Mouse (Mus musculus) stomach, embryonic 15.5 days (tissue): ENCODE data around the gene Tssk3. TPM values are rescaled to one million over a fixed set of nuclear protein-coding genes. Genes with fewer than 3 reads are reported as not detected.
A peak's percentile ranks its signal among the peaks of the same experiment; 100 is the strongest.

ENCODE experiments used
- ATAC-seq: fragments of 200-750 bp; cut with Nextera tagmentation; 2 replicates; pipeline ENCODE4 v1.8.0; 2017; ENCODE audit warnings: low read depth, moderate number of reproducible peaks, moderate TSS enrichment; ENCODE audit not compliant: insufficient read depth, low FRiP score
- H3K27ac ChIP-seq: fragments of 300-500 bp; sonication (generic); 2 replicates; pipeline ENCODE4 v1.5.1; 2015; ENCODE audit warnings: mild to moderate bottlenecking, inconsistent platforms
- H3K27me3 ChIP-seq: fragments of 300-500 bp; sonication (generic); replicated peaks from 2 replicates; pipeline ENCODE4 v1.6.1; 2015; ENCODE audit warnings: inconsistent platforms
- H3K36me3 ChIP-seq: fragments of 300-500 bp; sonication (generic); 2 replicates; pipeline ENCODE4 v1.6.1; 2015; ENCODE audit warnings: inconsistent platforms
- H3K4me1 ChIP-seq: fragments of 300-500 bp; sonication (generic); 2 replicates; pipeline ENCODE4 v1.6.1; 2015; ENCODE audit warnings: inconsistent platforms
- H3K4me2 ChIP-seq: fragments of 300-500 bp; sonication (generic); 2 replicates; pipeline ENCODE4 v1.6.1; 2015; ENCODE audit warnings: mild to moderate bottlenecking, inconsistent platforms
- H3K4me3 ChIP-seq: fragments of 300-500 bp; sonication (generic); replicated peaks from 2 replicates; pipeline ENCODE4 v1.5.1; 2015; ENCODE audit warnings: inconsistent platforms
- H3K9ac ChIP-seq: fragments of 300-500 bp; sonication (generic); 2 replicates; pipeline ENCODE4 v1.6.1; 2015; ENCODE audit warnings: inconsistent platforms
- H3K9me3 ChIP-seq: fragments of 300-500 bp; sonication (generic); 2 replicates; pipeline ENCODE4 v1.6.1; 2016; ENCODE audit warnings: inconsistent platforms
- WGBS: fragments of 180-500 bp; shearing (Covaris S2); methylation state at CpG from one replicate; pipeline ENCODE4 v1.1.7; 2015; 5-methylcytosine and 5-hydroxymethylcytosine counted together
- polyA plus RNA-seq: library from polyadenylated mRNA; unstranded; fragments of >200 nt; fragmentation: Nextera tagmentation; extraction: Ambion mirVana; gene quantifications from 2 replicates; pipeline ENCODE4 v1.2.1, GENCODE M21; 2015

Gene Tssk3
- polyA plus RNA-seq, 1 experiment from 2014 or later, result not detected

DNA sequence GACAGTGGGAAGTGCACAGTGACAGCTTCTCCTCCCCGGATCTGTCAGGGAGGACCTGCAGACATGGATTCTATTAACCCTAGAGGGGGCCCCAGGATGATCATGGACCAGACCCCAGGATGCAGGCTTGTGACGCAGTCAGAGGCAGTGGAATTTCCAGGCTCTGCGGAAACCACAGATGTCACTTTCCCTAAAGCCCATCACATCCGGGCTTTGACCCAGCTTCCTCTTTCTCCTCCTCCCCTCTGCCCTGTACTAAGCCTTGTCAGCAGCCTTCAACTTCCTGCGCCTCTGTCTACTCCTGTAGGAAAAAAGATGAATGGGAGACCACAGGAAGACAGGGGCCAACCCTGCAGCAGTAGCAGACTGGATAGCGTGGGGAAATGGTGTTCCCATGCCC lies 5.8 kb upstream of the Tssk3 start:
- no peaks in the 10 kb centered on the region for H3K36me3 ChIP-seq
- WGBS, result 19% methylated on average over 6 of the region's 6 CpGs
- 0 out of 2 replicates have a peak, but pooled peaks have one; percentile 11 for ATAC-seq

GRCm38 (mm10) chr4:129495672-129496562 lies 5.1 kb upstream of the Tssk3 start:
- Histone ChIP-seq H3K4me1 (peaks cover 38% of the 10 kb centered on the region), H3K9me3 (no peaks in the 10 kb centered on the region), H3K4me3 (no peak overlapping the region), H3K4me2 (0 out of 2 replicates have a peak overlapping the region, but pooled peaks have one; percentile 24), H3K27me3 (peaks cover 12% of the 10 kb centered on the region), H3K9ac (no peak overlapping the region), H3K27ac (peak overlapping the region; percentile 58; the same call in 1 of the 2 replicates), H3K36me3 (no peaks in the 10 kb centered on the region)
- 29% methylated on average over 16 of the region's 16 CpGs for WGBS
- no peak for ATAC-seq

More for the DNA sequence above, 5.8 kb upstream of the Tssk3 start:
- H3K4me2 ChIP-seq, result 0 out of 2 replicates have a peak overlapping the region, but pooled peaks have one; percentile 24
- H3K27me3 ChIP-seq, result peaks cover 5% of the 10 kb centered on the region
- H3K4me3 ChIP-seq, result no peak overlapping the region
- H3K4me1 ChIP-seq, result peaks cover 35% of the 10 kb centered on the region
- H3K9me3 ChIP-seq, result no peaks in the 10 kb centered on the region
- peak overlapping the region; percentile 58; the same call in 1 of the 2 replicates for H3K27ac ChIP-seq
- no peak overlapping the region for H3K9ac ChIP-seq

DNA sequence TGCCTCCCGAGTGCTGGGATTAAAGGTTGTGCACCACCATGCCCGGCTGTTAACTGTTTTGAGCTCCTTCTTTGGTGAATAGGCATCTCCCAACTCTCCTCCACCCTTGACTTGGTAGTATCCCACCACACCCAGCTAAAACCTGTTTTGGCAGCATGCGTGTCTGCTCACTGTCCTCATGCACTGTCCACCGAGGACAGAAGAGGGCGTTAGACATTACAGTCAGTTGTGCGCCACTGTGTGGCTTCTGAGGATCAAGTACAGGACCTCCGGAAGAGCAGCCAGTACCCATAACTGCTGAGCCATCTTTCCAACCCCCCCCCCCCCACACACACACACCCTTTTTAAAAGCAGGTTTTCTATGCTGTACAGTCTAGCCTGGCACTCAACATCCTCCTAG lies 3.9 kb upstream of the Tssk3 start:
- ATAC-seq, result no peak
- no peaks in the 10 kb centered on the region for H3K36me3 ChIP-seq
- peaks cover 20% of the 10 kb centered on the region for H3K27me3 ChIP-seq
- no peaks in the 10 kb centered on the region for H3K9me3 ChIP-seq
- no peak overlapping the region for H3K27ac ChIP-seq
- no peak overlapping the region for H3K9ac ChIP-seq
- peaks cover 33% of the 10 kb centered on the region for H3K4me1 ChIP-seq
- H3K4me2 ChIP-seq, result no peak overlapping the region
- H3K4me3 ChIP-seq, result no peak overlapping the region
- 63% methylated on average over 7 of the region's 7 CpGs for WGBS

- ATAC-seq, result no peak
- peaks cover 22% of the 10 kb centered on the region for H3K36me3 ChIP-seq
- H3K27me3 ChIP-seq, result no peaks in the 10 kb centered on the region
- WGBS, result 92% methylated on average over 1 of the region's 1 CpGs
- no peak overlapping the region for H3K9ac ChIP-seq
- H3K4me1 ChIP-seq, result no peaks in the 10 kb centered on the region
- no peak overlapping the region for H3K4me3 ChIP-seq
- no peak overlapping the region for H3K27ac ChIP-seq
- H3K4me2 ChIP-seq, result no peak overlapping the region
- H3K9me3 ChIP-seq, result no peaks in the 10 kb centered on the region
These were observed 9.7 kb downstream of the Tssk3 start for GRCm38 (mm10) chr4:129481090-129481489.

- no peak overlapping the region for H3K4me2 ChIP-seq
- H3K27me3 ChIP-seq, result no peaks in the 10 kb centered on the region
- H3K36me3 ChIP-seq, result peaks cover 26% of the 10 kb centered on the region
- no peaks in the 10 kb centered on the region for H3K4me1 ChIP-seq
- H3K9ac ChIP-seq, result no peak overlapping the region
- ATAC-seq, result no peak
- no peak overlapping the region for H3K27ac ChIP-seq
- no peaks in the 10 kb centered on the region for H3K9me3 ChIP-seq
- 80% methylated on average over 3 of the region's 3 CpGs for WGBS
- H3K4me3 ChIP-seq, result no peak overlapping the region
These were observed 11.0 kb downstream of the Tssk3 start for GRCm38 (mm10) chr4:129479863-129480262.

DNA sequence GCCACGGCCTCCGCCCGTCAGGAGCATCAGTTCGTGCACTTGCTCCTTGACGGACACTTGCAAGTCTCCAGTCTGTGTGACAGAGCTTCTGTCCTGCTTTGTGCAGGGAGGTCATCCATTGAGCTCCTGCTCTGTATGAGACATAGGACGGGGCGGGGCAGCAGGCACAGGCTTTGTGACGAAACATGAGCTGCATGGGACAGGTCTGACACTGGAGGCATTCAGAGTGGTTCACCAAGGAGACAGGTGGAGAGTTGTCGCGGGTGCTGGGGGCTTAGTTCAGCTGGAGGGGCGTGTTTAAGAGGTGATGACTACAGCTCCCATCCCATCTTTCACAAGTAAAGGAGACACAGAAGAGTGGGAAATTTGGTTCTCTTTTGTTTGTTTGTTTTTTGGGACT lies 14.8 kb downstream of the Tssk3 start:
- H3K4me3 ChIP-seq, result no peak overlapping the region
- H3K9ac ChIP-seq, result no peak overlapping the region
- 88% methylated on average over 11 of the region's 11 CpGs for WGBS
- no peak overlapping the region for H3K27ac ChIP-seq
- H3K36me3 ChIP-seq, result peaks cover 38% of the 10 kb centered on the region
- H3K4me2 ChIP-seq, result no peak overlapping the region
- ATAC-seq, result no peak
- no peaks in the 10 kb centered on the region for H3K4me1 ChIP-seq
- no peaks in the 10 kb centered on the region for H3K27me3 ChIP-seq
- no peaks in the 10 kb centered on the region for H3K9me3 ChIP-seq

- H3K36me3 ChIP-seq, result peaks cover 34% of the 10 kb centered on the region
- no peak overlapping the region for H3K4me2 ChIP-seq
- no peak for ATAC-seq
- no peaks in the 10 kb centered on the region for H3K27me3 ChIP-seq
- no peak overlapping the region for H3K4me3 ChIP-seq
- no peak overlapping the region for H3K9ac ChIP-seq
- peaks cover 4% of the 10 kb centered on the region; the same call in 1 of the 2 replicates for H3K4me1 ChIP-seq
- 79% methylated on average over 4 of the region's 4 CpGs for WGBS
- H3K27ac ChIP-seq, result no peak overlapping the region
- no peaks in the 10 kb centered on the region for H3K9me3 ChIP-seq
These were observed 26.5 kb downstream of the Tssk3 start for GRCm38 (mm10) chr4:129464286-129464815.

DNA sequence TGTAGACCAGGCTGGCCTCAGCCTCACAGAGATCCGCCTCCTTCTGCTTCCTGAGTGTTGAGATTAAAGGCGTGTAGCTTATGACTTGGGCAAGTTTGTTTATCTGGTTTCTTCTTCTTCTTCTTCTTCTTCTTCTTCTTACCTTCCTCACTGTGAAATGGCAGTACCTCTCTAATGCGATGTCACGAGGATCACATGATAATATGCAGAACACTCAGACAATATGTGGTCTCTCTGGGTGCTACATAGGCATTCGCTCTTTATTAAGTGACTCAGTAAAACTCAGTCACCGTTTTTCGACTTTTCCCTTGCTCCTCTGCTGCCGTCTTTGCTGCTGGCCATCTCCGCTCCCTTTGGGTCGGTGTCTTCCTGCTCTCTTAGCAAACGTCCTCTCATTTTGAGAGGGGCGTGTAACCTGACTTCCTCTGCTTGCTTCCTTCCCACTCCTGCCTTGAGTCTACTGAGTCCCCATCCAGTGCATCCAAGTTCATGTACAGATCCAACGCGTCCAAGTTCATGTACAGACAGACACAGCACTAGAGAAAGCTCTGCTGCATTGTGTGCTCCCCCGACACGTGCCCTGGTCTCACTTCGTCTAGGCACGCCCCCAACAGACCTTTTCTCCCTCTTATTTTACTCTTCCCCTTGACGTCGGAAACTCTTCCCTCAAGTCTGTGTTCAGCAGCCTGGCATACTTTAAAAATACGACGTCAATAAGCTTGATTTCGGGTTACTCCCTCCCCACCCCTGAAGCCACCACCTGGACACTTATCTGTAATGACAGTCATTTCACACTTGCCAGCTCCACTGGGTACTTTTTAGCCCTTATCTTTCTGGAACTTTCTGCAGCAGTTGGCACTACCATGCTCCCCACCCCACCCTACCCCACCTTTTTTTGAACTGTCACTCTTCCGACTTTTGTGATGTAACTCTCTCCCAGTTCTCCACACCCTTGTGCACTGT lies 27.4 kb downstream of the Tssk3 start:
- Histone ChIP-seq H3K4me1 (peaks cover 4% of the 10 kb centered on the region; the same call in 1 of the 2 replicates), H3K9ac (no peak overlapping the region), H3K4me3 (no peak overlapping the region), H3K27ac (no peak overlapping the region), H3K36me3 (peaks cover 28% of the 10 kb centered on the region), H3K27me3 (no peaks in the 10 kb centered on the region), H3K4me2 (no peak overlapping the region), H3K9me3 (no peaks in the 10 kb centered on the region)
- 80% methylated on average over 24 of the region's 24 CpGs for WGBS
- ATAC-seq, result peak; percentile 2; the same call in 1 of the 2 replicates

- peaks cover 4% of the 10 kb centered on the region; the same call in 1 of the 2 replicates for H3K4me1 ChIP-seq
- no peak for ATAC-seq
- WGBS, result 37% methylated on average over 3 of the region's 3 CpGs
These were observed 28.7 kb downstream of the Tssk3 start for GRCm38 (mm10) chr4:129462118-129462517.

DNA sequence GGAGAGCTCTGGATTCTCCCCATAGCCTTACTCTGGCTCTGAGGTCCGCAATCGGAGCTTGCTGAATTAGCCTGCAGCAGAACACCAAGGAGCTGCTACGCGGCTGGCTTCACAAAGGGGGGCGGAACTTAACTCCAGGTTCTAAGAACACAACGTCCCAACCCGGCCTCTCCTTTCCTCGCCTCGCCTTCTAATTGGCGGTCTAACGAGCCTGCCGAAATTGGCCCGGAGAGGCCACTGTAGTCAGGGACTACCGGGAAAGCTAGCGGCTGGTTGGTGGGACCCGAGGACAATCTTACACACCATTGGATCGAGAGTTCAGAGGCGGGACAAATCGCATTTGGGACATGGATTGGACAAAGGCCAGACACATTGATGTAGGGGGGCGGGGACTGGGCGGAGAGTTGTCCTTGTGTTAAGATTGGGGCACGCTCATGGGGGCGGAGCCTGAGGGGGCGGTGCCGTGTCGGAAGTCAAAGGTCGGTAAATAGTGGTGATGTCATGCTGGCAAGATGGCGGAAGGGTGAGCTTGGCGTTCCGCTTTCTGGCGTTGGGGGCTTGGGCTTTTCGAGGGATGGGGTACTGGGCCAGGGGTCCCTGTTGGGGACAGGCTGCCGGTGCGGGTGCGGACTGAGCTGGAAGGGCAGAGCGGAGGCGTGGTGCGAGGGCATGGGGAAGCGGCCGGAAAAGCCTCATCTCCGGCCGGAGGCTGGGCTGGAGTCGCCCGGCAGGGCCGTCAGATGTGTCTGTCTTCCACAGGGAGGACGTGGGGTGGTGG lies 29.4 kb downstream of the Tssk3 start, which contains the start of gene Bsdc1:
Bsdc1 (plus strand) TSS at position 399 of the 778 bp plus-strand sequence.
- ATAC-seq, result peak; percentile 99
- Histone ChIP-seq H3K4me1 (peaks cover 4% of the 10 kb centered on the region; the same call in 1 of the 2 replicates), H3K36me3 (peaks cover 15% of the 10 kb centered on the region), H3K27ac (peak within 1 kb of the TSS; percentile 91), H3K4me2 (peak within 1 kb of the TSS; percentile 82), H3K4me3 (peak within 1 kb of the TSS; percentile 91), H3K9me3 (no peaks in the 10 kb centered on the region), H3K9ac (peak within 1 kb of the TSS; percentile 72), H3K27me3 (no peaks in the 10 kb centered on the region)
- under 1% methylated on average over 46 of the region's 46 CpGs for WGBS

More at GRCm38 (mm10) chr4:129462118-129462517, 28.7 kb downstream of the Tssk3 start:
- 0 out of 2 replicates have a peak overlapping the region, but pooled peaks have one; percentile 69 for H3K27ac ChIP-seq
- peaks cover 17% of the 10 kb centered on the region for H3K36me3 ChIP-seq
- no peaks in the 10 kb centered on the region for H3K27me3 ChIP-seq
- H3K4me2 ChIP-seq, result peak overlapping the region; percentile 82
- no peaks in the 10 kb centered on the region for H3K9me3 ChIP-seq
- H3K9ac ChIP-seq, result peak overlapping the region; percentile 72
- peak overlapping the region; percentile 91 for H3K4me3 ChIP-seq
